Mouse (Mus musculus) neural tube, embryonic 11.5 days (tissue): ENCODE results near the gene Cd1d1. TPM values are rescaled to one million over a fixed set of nuclear protein-coding genes. Genes with fewer than 3 reads are reported as not detected.

Experiments used
- ATAC-seq: fragments of 200-750 bp; cut with Nextera tagmentation; 2 replicates; pipeline ENCODE4 v1.8.0; 2017; ENCODE audit warnings: moderate number of reproducible peaks, mild to moderate bottlenecking, moderate TSS enrichment, moderate library complexity; ENCODE audit not compliant: insufficient read depth, low FRiP score, low TSS enrichment
- DNase-seq: peaks from one replicate; pipeline ENCODE4 v3.0.0-alpha.2; 2015; ENCODE audit warnings: low spot score
- H3K27ac ChIP-seq: fragments of 300-500 bp; sonication (generic); 2 replicates; pipeline ENCODE4 v1.5.1; 2014; ENCODE audit warnings: low read depth, mild to moderate bottlenecking, low read length
- H3K27me3 ChIP-seq: fragments of 300-500 bp; sonication (generic); 2 replicates; pipeline ENCODE4 v1.6.1; 2014; ENCODE audit warnings: mild to moderate bottlenecking, low read length, mixed read lengths; ENCODE audit not compliant: control insufficient read depth, insufficient read depth
- H3K36me3 ChIP-seq: fragments of 300-500 bp; sonication (generic); 2 replicates; pipeline ENCODE4 v1.6.1; 2014; ENCODE audit warnings: mild to moderate bottlenecking, low read length, moderate library complexity, mixed read lengths; ENCODE audit not compliant: control insufficient read depth, insufficient read depth
- H3K4me1 ChIP-seq: fragments of 300-500 bp; sonication (generic); 2 replicates; pipeline ENCODE4 v1.6.1; 2014; ENCODE audit warnings: low read length, mixed read lengths; ENCODE audit not compliant: control insufficient read depth, insufficient read depth
- H3K4me2 ChIP-seq: fragments of 300-500 bp; sonication (generic); 2 replicates; pipeline ENCODE4 v1.6.1; 2014; ENCODE audit warnings: low read depth, mild to moderate bottlenecking, moderate library complexity
- H3K4me3 ChIP-seq: fragments of 300-500 bp; sonication (generic); 2 replicates; pipeline ENCODE4 v1.5.1; 2014; ENCODE audit warnings: low read depth, low read length
- H3K9ac ChIP-seq: fragments of 300-500 bp; sonication (generic); 2 replicates; pipeline ENCODE4 v1.6.1; 2014; ENCODE audit warnings: mild to moderate bottlenecking, low read length
- H3K9me3 ChIP-seq: fragments of 300-500 bp; sonication (generic); 2 replicates; pipeline ENCODE4 v1.6.1; 2016; ENCODE audit warnings: low read length; ENCODE audit not compliant: control insufficient read depth
- WGBS: fragments of 180-500 bp; shearing (Covaris S2); extraction: QIAGEN DNeasy Blood & Tissue Kit; methylation state at CpG from one replicate; pipeline ENCODE4 v1.1.7; 2014; 5-methylcytosine and 5-hydroxymethylcytosine counted together
- polyA plus RNA-seq: library from polyadenylated mRNA; unstranded; fragments of >200 nt; fragmentation: Nextera tagmentation; extraction: Ambion mirVana; gene quantifications from 2 replicates; pipeline ENCODE4 v1.2.1, GENCODE M21; 2014

Cd1d1 gene
- polyA plus RNA-seq, 1 experiment from 2014 or later: 32.0 TPM

- 21% methylated on average over 1 of the region's 1 CpGs for WGBS
- ATAC-seq: no peak
These were observed 44.7 kb downstream of the Cd1d1 start for GRCm38 (mm10) chr3:86954521-86954920.

GRCm38 (mm10) chr3:86953819-86954218, 45.4 kb downstream of the Cd1d1 start:
- no peaks in the 10 kb centered on the region for H3K27me3 ChIP-seq
- H3K4me3 ChIP-seq: no peak overlapping the region
- ATAC-seq (no peak), DNase-seq (no peak)
- H3K4me1 ChIP-seq: no peaks in the 10 kb centered on the region
- no peak overlapping the region for H3K27ac ChIP-seq
- no peaks in the 10 kb centered on the region for H3K36me3 ChIP-seq
- 78% methylated on average over 4 of the region's 4 CpGs for WGBS
- peaks cover 2% of the 10 kb centered on the region for H3K9me3 ChIP-seq
- no peak overlapping the region for H3K9ac ChIP-seq
- H3K4me2 ChIP-seq: no peak overlapping the region

More at GRCm38 (mm10) chr3:86954521-86954920, 44.7 kb downstream of the Cd1d1 start:
- Histone ChIP-seq H3K27me3 (no peaks in the 10 kb centered on the region), H3K27ac (no peak overlapping the region), H3K4me1 (no peaks in the 10 kb centered on the region), H3K36me3 (no peaks in the 10 kb centered on the region), H3K4me3 (no peak overlapping the region), H3K9ac (no peak overlapping the region), H3K4me2 (no peak overlapping the region), H3K9me3 (peaks cover 2% of the 10 kb centered on the region)
- DNase-seq: no peak

GRCm38 (mm10) chr3:86950652-86951051, 48.6 kb downstream of the Cd1d1 start:
- no peak overlapping the region for H3K9ac ChIP-seq
- 24% methylated on average over 2 of the region's 2 CpGs for WGBS
- no peak for ATAC-seq

More at GRCm38 (mm10) chr3:86950652-86951051, 48.6 kb downstream of the Cd1d1 start:
- H3K27me3 ChIP-seq: no peaks in the 10 kb centered on the region
- H3K9me3 ChIP-seq: peaks cover 2% of the 10 kb centered on the region
- no peak for DNase-seq
- H3K4me3 ChIP-seq: no peak overlapping the region
- H3K27ac ChIP-seq: no peak overlapping the region
- no peaks in the 10 kb centered on the region for H3K4me1 ChIP-seq
- no peak overlapping the region for H3K4me2 ChIP-seq
- no peaks in the 10 kb centered on the region for H3K36me3 ChIP-seq

Other genes with a start within 250 kb of the Cd1d1 start
- 27.5 and 28.9 TPM in 2 replicates for gene Dclk2, start 78.6 kb downstream of the Cd1d1 start, polyA plus RNA-seq
- gene Kirrel, start 175.3 kb upstream of the Cd1d1 start, polyA plus RNA-seq: 10.1 and 11.0 TPM in 2 replicates